Mouse (Mus musculus): ENCODE measurements around the gene Rorb. TPM values are rescaled to one million over a fixed set of nuclear protein-coding genes. Genes with fewer than 3 reads are reported as not detected.
A peak's percentile ranks its signal among the peaks of the same experiment; 100 is the strongest.

The Rorb gene
- polyA plus RNA-seq (2017; shearing (Covaris generic)), result under 1 TPM; 0.28 to 0.63 TPM

DNA sequence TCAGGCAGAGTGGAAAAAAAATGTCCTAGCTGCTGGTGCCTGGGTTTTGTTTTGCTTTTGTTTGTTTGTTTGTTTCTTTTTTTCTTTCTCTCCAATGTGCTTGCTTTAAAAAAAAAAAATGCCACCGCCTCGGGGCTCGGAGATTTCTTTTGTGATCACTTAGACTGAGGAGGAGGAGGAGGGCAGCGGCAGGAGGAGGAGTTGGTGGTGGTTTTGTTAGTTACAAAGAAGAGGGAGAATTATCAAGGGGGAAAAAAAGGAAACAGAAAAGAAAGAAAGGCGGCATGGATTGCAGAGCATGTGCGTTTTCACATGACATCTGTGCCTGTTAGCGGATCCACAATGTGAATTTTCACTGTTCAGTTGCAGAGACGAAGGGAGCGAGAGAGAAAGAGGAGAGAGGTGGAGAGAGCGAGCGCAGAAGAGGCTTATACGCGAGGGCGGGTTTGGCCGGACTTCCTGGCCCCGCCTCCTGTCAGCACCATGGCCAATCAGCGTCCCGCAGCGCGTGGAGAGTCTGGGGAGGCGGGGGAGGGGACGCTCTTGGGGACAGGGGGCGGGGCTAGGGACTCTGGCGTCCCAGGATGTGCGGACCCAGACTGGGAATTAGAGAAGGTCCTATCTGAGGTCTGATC, at the start of gene Rorb:
TSS of gene Rorb (minus strand) at position 404 of the 635 bp plus-strand sequence.
- ATAC-seq, result peak; percentile 67

DNA sequence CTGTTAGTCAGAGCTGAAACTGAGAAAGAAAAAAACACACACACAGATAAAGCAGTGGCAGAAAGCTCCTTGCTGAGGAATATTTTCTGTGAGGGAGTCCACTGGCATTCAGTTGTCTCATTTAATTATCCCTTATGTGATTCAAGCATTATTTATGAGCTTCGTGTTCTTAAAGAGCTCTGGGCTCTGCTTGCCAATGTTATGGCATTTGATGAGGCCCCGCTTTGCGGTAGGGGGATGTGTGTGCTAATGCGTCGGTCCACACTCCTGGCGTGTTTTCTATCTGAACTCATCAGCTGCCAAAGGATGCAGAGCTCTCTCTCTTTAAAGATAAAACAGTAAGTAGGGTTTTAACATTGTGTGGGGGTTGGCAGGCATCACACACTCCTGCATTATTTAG, 37.9 kb upstream of the Rorb start:
- no peak for ATAC-seq

DNA sequence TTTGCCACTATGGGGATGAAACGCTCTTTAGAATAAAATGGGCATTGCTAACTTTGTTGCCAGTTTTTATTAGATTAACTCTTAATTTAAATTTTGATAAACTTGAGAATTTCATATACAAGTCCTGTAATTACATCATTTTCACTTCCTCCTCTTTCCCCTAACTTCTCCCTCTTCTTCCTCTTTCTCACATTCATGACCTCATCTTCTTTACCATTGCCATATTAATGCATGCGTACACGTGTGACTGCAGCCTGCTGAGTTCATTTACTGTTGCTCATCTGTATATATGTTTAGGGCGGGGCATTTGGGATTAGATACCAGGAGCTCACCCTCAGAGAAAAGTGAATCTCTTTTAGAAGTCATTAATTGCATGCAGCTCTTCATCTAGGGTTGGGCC, 33.5 kb upstream of the Rorb start:
- ATAC-seq, result no peak

DNA sequence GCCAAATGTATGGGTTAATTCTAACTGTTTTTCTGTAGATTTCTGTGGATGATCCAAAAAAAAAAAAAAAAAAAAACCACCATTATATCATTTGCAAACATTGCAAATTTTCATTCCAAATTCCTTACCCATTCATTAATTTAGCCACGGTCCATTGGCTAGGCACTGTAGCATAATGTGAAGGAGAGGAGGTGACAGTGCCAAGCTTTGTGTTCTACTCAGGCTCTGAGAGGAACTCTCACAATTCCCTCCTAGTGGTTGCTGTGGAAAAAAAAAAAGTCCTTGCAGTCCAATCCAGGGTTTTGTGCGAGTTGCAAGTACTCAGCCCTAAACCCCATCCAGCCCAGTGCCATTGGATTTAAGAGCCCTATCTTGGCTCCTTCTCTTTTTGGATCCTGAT, 25.9 kb upstream of the Rorb start:
- no peak for ATAC-seq

DNA sequence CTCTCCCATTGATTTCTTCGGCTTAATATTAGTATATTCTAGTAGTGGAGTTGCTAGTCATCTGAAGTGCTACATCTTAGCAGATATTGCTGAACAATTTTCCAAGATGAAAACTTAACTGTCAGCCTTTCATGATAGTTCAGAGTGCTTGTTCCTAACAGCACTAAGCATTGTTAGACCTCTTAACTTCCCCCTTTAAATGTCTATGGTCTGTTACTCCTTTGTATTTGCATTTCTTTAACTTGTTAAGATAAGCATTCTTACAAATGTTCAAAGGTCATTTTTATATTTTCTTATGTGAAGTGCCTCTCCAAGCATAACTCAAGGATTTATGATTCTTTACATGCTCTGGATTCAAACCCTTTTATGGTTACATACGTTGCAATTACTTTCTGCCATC, 24.8 kb upstream of the Rorb start:
- ATAC-seq, result no peak

DNA sequence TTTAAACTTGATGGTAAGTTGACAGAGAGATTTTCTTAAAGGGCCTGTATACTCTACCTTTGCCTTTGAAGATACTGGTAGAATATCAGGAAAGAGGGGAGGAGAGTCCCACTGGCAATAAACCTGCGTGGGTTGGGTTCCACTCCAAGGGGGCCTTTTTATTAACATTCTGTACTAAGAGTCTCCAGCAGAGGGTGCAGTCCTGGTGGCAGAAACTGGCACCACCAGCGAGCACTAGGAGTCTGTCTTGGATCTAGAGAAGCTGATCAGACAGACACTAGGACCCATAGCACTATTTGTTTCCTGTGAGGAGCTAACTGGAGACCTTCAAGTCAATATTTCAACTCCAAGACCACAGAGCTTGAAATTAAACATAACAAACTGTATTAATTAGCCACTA, 11.3 kb upstream of the Rorb start:
- ATAC-seq, result no peak

DNA sequence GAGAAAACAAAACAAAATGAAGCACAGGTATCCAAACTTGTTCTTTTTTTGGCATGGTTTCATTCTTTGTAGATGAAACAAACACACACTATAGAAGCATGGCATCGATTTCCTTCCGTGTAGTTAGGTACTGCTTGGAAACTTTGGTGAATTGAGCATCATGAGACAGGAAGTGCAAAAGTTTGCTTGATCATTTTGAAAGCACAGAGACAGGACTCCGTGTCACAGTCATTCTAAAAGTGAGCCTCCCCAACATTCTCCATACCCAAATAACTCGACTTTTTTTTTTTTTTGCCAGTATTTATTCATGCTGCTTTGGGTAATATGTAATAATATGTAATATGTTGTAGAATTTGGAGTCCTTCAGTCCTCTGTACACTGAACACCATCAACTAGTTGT, 1.2 kb upstream of the Rorb start:
- ATAC-seq, result no peak

DNA sequence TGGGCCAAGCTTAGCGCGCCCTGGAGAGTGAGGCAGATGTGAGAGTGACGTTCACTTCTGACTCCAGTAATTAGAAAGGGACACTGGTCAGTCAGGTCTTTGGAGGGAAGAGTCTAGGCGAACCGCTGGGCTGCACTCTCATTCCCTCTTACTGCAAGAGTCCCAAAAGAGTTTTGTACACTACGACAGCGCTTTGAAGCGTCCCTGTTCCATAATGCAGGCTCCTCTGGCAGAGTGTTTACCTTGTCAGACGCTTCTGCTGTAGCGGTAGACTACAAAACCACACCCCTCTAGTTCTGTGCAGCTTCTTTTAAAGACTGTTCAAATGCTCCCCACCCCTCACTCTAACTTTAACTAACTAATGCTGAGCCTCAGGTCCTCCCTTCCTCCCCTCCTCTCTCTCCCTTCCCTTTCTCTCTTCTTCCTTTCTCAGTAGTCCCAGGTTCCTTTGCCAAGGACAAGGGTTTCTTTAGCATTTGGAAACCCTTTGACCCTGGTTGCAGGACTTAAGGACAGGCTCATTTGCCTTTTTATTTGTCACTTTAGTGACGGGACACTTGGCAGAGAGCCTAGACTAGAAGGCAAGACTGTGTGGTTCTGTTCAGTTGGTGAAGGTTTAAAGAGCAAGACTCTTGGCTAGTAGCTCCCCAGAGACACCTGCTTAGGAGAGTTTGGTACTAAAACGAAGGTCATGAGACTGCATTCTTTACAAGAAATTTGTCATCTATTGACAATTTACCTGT, 603 bp upstream of the Rorb start:
- no peak for ATAC-seq

DNA sequence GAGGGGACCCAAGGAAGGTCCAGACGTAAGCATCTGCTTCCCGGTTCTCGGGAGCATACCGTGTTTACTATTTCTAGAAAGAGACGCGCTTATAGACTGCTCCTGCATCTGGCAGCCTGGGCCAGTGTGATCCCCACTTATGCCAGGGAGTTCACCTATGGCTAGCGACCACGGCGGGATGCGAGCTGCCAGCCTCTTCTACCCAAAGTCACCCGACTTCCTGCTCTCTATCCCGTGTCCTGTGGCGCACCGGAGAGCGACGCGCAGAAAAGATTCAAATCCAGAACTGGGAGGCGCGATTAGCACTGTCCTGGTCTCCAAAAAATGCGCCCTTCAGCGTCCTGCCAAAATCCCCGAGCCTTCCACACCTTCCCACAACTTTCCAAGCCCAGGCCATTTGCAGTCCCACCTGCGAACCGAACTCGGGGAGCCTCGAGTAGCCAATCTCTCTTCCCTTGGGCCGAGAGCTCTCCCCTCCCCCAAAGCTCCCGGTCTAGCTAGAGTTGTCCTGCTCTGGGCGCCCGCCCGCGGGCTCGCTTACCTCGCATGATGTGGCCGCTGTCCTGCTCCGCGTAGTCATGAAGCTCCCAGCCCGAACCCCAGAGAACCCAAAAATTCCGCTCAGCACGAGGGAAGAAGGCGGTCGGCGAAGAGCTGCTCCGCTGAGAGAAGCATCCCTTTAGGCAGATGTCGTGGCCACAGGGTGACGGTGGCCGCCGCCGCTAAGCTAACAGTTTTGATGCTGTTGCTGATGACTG, 806 bp downstream of the Rorb start:
- no peak for ATAC-seq

DNA sequence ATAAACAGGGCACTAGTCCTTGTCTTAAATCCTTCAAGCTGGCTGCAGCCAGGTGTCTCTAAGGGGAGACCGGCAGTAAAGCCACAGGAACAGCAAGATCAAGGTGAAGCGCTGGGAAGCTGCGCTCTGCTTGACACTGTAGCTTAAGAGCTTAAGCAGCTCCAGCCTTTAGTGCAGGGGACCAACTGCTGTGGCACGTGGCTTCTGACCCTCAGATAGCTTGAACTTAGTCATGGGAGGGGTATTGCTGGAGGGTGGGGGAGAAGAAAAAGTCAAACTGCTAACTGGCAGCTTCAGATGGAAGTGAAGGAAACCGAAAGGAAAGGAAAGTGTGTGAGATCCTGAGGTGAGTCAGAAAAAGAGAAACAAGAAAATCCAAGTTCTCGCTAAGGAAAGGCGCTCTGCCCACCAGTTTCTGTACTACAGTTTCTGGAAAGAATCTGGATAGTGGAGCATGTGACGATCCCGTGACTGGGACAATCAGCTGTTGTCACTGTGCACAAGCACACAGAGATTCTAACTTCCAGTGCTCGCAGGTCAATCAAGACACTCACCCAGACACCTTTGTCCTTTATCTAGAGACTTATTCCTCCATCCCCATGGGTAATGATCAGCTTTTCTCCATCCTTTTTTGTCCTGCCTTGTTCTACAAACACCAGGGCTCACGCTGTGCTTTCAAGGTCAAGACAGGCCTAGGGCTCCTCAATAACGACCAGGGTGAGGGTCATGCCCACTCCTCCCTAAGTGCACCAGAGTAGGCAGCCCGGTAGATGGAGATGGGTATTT, 2.2 kb downstream of the Rorb start:
- no peak for ATAC-seq

DNA sequence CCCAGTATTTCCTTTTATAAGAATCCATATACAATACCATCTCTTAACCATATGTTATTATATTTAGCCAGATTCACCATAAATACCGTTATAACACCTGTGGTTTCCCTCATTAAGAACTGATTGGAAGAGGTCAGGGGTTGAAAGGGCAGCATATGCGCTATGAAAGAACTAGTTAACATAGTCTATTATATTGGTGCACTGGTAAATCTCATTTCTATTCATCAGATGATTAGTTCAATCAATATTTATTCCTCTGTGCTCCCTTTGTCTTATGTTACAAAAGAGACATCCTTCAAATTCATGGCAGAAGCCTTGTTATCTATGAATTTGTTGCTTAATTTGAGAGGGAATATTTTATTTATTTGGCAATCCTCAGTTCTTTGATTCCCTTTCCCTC, 6.4 kb downstream of the Rorb start:
- ATAC-seq, result no peak

DNA sequence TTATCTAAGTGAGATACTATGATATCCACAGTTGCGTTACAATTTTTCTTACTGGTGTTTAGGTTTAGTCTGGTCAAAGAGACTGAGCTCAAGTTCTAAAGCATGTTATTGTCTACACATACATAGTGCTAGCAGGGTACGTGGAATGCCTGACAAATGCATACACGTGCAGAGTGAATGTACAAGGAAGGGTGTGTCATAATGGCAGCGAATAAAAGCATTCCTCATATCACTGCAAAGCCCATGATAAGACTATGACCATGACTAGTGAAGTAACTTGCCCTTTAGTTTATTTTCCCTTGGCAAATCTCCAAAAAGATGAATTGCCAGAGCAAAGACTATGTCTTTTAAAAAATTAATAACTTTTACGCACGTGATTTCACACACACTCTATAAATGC, 13.8 kb downstream of the Rorb start:
- no peak for ATAC-seq

DNA sequence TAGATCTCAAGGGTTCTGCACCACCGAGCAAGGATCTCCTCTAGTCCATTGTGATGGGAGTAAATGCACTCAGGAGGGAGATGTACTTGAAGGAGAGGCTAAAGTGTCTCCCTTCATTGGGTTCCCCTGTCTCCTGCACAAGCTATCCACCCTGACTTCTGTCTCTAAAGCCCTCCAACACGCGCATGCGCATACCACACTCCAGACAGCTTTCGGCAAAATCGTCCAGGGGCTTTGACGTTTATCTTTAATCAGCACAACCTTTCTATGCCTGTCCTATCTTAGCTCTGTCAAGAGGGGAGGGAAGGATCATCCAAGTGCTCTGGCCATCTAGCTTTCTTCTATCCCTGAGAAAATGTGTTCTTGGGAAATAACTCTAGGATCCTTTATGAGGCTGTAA, 21.6 kb downstream of the Rorb start:
- no peak for ATAC-seq

DNA sequence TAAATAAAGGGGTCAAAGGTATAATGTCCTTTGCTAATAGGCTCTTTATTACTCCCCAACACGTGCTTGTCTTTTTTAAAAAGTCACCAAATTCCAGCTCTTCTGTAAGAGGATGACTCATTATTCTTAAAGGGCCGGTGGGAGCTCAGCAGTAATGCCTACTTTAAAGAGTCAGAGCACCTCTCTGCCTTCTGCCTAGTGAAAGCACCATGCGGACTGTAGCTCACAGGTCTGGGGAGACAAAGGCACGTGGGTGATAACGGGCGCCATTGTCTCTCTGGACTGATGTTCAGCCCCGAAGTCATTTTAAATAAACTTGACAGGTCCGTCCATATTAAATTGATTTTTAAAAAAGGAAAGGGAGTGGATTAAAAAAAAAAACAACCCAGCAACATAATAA, 33.1 kb downstream of the Rorb start:
- no peak for ATAC-seq

DNA sequence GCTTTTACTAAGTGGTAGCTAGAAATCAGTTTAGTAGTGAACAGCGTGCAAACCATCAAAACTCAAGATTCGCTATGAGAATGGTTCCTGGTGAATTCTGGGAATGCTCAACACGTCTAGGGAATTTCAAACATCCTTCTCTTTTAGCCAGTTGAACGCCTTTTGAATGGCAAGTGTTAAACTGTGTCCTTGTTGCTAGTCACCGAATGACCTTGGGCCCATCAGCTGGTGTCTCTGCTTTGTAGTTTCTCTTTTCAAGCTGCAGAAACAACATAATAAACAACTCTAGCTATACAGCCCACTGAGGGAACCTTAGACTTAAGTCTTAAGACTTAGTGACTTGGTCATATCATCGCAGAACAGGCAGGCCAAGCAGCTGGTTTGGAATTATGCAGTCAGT, 36.2 kb downstream of the Rorb start:
- no peak for ATAC-seq

DNA sequence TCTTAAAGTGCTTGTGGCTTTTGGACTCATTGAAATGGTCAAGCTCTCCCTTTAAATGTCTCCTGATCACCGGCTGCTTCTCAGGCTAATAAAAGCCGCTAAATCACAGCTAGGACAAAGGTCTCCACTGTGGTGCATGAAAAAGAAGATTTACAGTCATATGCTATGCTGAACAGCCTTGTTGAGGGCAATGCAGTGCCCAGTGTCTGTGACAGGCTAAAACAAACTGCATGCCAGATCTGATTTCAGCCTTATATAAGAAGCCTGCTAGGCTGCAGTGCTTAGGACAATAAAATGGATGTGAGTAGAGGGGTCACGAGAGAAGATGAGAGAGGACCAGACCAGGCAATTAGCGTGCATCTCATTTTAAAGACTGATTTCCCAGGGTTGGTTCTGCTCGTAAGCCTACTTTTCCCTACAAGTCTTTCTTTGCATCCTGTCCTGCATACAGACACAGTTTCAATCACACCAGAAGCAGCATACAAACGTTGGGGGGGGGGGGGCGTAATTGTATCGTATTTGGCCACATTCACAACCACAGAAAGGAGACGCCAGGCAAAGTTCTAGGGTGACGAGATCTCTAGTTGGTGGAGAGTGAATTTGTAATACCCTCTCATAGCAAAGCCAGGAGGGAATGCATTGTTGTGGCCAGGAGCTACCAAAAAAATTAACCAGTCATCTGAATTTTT, 52.1 kb downstream of the Rorb start:
- no peak for ATAC-seq

DNA sequence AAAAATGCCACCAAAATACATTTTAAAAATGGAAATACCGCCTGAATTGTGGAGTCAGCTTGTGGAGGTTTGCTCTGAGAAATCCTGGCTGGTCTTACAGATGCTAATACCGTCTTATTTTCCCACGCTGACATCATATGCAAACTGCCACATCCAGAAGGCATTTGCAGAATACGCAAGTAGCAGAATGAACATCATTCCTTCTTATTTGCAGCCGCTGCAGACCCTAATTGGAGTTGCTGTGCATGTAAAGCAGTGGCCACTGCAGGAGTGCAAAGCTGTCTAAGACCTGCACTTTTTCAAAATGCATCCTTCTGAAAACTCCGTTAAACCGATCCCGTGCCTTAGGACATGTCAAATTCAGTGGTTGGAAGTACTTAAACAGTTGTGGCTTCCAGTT, 52.8 kb downstream of the Rorb start:
- ATAC-seq, result no peak

DNA sequence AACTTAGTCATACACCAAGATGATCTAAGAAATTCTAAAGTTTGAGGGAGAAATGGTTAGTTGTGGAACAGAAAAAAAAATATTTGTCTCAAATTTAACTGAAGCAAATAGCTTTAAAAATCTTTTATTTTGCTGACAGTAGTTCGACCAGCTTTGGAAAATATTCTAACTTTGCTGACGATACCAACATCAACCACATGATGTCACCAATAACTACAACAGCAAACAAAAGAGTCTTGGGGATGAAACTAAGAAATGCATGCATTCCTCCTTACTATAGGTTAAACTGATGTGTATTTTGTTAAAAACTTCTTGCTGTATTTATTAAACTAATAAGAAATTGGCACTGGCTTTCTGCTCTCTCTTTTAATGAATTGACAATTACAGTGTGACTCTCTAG, 67.9 kb downstream of the Rorb start:
- ATAC-seq, result no peak

DNA sequence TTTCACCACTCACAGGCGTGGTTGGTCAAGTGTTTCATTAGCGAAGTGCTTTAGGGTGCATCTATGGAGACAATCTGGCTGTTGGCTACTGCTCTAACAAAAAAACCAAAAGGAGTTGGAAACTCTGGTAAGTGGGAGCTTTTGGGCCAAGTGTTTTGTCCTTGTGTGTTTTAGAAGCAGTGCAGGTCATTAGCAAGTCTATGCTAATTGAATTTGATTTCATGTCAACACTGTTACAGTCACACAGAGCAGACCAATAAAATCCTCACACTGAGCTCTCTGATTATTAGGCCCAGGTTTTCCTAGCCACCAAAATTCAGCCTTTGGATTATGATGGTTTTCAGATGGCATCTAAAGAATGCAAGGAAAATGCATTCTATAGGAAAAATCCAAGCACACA, 70.2 kb downstream of the Rorb start:
- ATAC-seq, result no peak

DNA sequence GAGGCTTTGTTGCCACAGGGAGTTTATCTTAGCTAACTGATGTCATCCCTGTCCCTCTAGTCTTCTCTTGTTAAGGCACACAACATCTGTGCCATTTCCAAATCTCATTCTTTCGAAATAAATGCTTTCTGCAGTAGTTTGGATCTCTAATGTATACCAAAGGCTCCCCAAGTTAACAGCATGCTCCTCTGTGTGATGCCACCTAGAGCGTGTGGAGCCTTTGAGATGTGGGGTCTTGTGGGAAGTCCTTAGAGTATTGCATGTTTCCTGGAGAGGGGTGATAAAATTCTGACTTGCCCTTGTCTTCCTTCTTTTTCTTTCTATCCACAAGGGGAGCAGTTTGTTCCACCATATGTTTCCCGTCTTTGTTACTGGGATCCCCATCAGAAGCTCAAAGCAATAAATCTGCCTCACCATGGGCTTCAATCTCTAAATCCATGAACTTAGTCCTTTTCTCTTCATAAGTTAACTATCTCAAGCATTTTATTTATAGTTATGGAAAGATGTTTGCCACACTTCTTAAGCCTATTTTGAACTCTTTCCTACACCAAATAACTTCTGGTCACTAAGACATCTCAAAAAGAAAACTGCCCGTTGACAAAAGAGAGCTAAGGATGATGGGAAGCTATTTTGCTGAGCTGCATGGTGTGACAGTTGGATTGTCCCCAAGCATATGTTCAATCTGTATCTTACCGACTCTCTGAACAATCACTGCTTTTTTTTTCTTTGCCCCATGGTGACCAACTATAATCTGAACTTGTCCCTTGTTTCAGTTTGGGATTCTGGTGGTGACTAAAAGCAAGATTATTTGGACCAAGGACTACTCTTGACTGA, 76.3 kb downstream of the Rorb start:
- ATAC-seq, result no peak

DNA sequence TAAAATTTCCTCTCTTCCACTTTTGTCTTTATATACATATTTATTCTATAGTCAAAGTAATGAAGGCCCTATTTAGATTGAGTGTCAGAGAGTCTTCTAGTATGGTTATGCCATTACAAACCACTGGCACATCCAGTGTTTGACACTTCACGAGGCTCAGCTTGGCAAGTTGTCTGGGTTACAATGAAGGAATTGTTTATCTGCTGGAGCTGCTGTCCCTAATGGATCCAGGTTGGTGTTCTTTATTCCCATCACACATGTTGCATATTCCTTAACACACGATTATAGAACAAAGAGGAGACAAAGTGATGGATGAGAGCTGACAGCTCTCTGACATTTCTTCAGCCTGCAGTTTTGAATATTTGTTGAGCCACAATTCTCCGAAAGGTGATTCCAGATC, 77.0 kb downstream of the Rorb start:
- no peak for ATAC-seq

DNA sequence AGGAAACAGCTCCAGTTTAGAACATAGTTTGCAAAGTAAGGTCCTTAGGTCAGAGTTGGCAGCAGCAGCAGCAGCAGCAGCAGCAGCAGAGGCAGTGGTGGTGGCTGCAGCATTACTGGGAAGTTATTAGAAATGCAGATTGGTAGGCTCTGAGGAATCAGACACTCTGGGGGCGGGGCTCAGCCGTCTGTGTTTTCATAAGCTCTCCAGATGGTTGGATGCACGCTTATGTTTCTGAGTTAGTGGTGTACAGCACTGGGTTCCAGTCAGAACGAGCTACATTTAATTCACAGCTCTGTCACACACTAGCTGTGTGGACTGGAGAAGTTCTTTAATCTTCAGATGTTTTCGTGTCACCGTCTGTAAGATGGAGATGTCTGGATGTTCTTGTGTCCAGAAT, 105.9 kb downstream of the Rorb start:
- ATAC-seq, result no peak
